Mouse (Mus musculus) brain, embryonic 14.5 days (tissue): ENCODE results near the gene Sat1. TPM values are rescaled to one million over a fixed set of nuclear protein-coding genes. Genes with fewer than 3 reads are reported as not detected.
"Not testable (repeated sequence)": the region's sequence is repeated elsewhere in the genome, so short reads cannot be mapped to it uniquely, and the experiment has no call there.

ENCODE experiments used
- DNase-seq: peaks from one replicate; pipeline ENCODE4 v3.0.0-alpha.2; 2011; ENCODE audit warnings: low read depth
- CTCF ChIP-seq: fragments of 200-500 bp; IDR thresholded peaks from 2 replicates; pipeline ENCODE4 v1.5.1; 2012; ENCODE audit warnings: inconsistent platforms, mild to moderate bottlenecking, moderate library complexity, borderline replicate concordance; ENCODE audit not compliant: insufficient read depth, insufficient read length; ENCODE audit errors: extremely low read depth
- POLR2A ChIP-seq: fragments of 200-500 bp; IDR thresholded peaks from 2 replicates; pipeline ENCODE4 v1.6.1; 2012; ENCODE audit warnings: mild to moderate bottlenecking, inconsistent platforms, borderline replicate concordance; ENCODE audit not compliant: poor library complexity, insufficient read depth, insufficient read length, severe bottlenecking; ENCODE audit errors: extremely low read depth
- polyA plus RNA-seq: library from polyadenylated mRNA; depleted of rRNA; stranded (reverse); fragments of >200 nt; gene quantifications from 2 replicates; pipeline ENCODE4 v1.2.3, GENCODE M21; 2012; rRNA removed

Sat1 gene
- polyA plus RNA-seq = 31.3 and 32.9 TPM in 2 replicates

DNA sequence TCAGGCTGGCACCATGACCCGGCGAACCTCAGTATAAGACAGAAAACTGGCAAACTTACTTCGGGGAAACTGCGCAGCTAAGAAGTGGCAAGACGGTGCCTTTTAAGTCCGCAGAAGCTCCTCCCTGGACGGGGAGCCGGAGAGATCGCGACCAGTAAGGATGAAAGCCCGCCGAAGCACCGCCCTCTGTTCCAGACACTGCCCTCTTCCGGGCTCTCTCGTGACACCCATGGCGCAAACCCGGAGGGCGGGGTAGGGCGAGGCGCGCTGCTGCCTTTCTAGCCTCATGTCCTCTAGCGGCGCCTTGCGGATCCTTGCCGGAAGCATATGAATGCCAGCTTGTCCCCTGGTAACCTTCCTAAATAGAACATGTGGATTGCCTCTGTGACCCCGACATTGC lies at the start of gene Sat1:
Gene Sat1 (minus strand): TSS at position 179 of the 400 bp plus-strand sequence.
- peak; percentile 94 for DNase-seq
- TF ChIP-seq CTCF (peak; percentile 62), POLR2A (no peak)

GRCm38 (mm10) chrX:155262915-155263252 lies 46.6 kb upstream of the Sat1 start:
- TF ChIP-seq POLR2A (no peak), CTCF (no peak)
- DNase-seq = peak; percentile 13

DNA sequence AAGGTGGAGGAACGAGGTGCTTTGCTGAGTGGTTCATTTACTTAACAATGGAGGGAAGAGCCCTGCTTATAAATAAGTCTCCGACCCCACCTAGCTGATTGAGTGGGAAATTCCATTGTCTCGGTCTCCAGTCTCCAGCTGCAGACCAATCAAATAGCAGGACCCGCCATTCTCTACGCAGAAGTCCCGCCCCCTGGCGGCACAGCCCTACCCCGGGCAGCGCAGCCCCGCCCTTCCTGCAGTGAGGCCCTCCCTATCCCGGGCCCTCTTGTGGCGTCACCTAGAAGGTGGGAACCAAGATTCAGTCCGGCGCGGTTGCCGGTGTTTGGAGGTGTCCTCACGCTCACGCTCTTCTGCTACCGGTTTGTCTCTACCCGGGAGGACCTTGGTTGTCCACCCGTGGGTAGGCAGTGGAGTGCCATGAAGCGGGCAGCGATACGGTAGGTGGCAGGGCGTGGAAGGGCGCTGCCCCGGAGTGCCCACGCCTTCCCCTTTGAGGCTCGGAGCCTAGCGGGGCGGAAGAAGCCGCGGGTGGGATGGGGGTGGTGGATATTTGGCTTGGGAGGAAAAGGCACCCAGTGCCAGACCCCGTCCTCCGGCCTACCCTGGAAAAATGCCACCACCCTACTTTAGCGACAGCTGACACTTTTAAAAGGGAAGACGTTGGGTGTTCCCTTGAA lies 46.1 kb upstream of the Sat1 start, which contains the start of gene Acot9:
Gene Acot9 (plus strand): TSS at position 209 of the 680 bp plus-strand sequence.
- DNase-seq = peak; percentile 93
- TF ChIP-seq CTCF (peak; percentile 41), POLR2A (peak; percentile 64; the same call in 1 of the 2 replicates)

DNA sequence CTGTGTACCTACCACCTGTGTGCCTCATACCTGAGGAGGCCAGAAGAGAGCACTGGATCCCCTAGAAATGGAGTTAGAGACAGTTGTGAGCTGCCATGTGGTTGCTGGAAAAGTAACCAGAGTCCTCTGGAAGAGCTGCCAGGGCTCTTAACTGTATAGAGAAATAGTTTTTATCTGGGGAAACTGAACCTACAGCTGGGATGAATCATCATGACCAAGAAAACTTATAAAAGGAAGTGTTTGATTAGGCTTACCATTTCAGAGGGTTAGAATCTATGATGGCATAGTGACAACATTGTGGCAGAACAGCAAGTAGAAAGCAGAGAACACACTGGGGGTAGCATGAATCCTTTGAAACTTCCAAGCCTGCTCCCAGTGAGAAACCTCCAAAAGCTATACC lies 40.6 kb upstream of the Sat1 start:
- DNase-seq = no peak
- TF ChIP-seq POLR2A = no peak
- no peak for TF ChIP-seq CTCF

GRCm38 (mm10) chrX:155218277-155218676 lies 2.0 kb upstream of the Sat1 start:
- TF ChIP-seq POLR2A = no peak
- no peak for TF ChIP-seq CTCF
- no peak for DNase-seq

- peak; percentile 19 for DNase-seq
- TF ChIP-seq CTCF = no peak
- no peak for TF ChIP-seq POLR2A
Measured at GRCm38 (mm10) chrX:155215501-155216248, 574 bp downstream of the Sat1 start.

DNA sequence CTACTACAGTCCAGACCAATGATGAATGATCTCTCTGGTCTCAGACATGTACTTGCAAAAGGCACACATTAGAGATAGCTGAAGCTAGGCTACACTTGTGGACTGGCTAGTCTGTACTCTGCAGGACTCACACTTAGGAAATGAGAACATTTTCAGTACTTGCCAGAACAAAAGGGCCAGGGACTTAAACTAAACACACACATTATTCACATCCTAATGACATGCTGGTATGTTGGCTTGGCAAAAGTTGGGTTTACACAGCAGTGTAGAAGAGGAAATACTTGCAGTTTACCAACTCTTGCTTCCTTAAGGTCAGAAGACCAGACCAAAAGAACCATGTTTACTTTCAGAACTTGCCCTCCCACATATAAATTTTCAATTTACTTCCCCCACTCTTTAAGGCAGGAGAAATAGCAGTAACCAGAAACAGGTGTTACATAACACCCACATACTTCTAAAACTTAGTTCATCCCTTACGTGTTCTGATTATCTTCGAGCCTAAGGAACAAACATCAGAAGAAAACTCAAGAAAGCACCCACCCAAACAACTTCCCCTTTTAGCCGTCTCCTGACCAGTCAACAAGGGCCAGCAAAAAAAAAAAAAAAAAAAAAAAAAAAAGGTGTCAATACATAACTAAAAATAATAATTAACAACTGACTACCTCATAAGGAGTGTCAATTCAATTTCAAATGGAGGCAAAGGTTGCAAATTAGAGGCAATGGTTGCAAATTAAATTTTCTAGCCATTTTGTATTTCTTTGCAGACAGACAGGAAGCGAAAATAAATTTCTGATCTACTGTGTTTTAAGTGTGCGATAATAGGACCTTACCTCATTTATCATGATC lies 1.7 kb downstream of the Sat1 start:
- TF ChIP-seq CTCF (no peak), POLR2A (no peak)
- no peak for DNase-seq

DNA sequence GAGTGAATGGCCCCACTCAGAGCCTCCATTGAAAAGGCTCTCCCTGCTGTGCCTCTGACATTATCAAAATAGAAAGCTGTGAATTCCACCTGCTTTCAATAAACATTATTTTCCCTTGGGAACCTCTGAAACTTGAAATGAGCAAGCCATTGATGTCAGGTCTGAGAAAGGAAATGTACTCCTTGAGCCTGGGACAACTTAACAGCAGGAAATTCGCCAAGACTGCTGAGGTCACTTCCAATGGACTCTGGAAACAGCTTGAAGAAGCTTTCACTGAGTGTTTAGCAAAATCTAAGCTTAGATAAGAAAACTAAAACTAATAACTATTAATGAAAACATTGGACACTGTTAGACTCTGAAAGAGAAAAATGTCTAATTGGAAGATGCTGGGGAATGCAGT lies 7.6 kb downstream of the Sat1 start:
- peak; percentile 19 for DNase-seq
- TF ChIP-seq CTCF (no peak), POLR2A (no peak)

- not testable (repeated sequence) for DNase-seq
Measured at GRCm38 (mm10) chrX:155205436-155205835, 10.8 kb downstream of the Sat1 start.

DNA sequence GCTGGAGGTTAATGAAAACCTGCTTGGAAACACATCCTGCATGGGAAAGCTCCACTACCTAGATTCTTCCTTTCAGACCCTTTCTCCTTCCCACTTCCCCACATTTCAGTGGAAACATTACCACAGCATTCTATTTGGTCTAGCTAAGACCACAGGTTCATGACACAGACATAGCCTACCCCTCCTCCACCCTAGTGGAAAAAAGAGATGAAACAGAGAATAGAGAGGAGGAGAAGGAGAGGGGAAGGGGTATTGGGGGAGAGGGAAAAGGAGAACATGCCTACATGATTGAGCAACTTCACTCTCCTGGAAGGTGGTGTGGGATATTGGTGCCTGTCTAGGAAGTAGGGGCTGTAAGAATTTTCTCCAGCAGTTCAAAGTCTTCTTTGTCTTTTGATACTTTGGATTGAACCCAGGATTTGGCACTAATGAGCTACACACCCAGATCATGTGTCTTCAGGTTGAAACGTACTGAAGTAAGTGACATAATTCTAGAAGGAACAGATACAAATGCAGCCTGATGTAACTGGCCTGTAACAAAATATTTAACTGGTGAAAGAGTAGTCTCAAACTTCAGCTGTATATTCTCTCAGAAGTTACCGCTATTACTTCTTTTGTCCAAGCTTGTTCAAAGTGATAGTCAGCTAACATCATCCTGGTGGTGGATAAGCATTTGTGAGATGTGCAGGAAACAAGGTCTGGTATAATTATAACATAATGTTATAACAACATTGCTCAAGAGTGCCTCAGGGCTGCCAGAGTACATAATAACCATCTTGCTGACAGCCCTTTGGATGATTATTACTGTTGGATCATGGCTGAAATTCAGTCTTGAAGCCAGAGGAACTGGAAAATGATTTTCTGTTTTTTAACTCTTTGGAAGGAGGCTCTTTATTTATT lies 13.6 kb downstream of the Sat1 start:
- no peak for DNase-seq
- TF ChIP-seq CTCF (no peak), POLR2A (no peak)

DNA sequence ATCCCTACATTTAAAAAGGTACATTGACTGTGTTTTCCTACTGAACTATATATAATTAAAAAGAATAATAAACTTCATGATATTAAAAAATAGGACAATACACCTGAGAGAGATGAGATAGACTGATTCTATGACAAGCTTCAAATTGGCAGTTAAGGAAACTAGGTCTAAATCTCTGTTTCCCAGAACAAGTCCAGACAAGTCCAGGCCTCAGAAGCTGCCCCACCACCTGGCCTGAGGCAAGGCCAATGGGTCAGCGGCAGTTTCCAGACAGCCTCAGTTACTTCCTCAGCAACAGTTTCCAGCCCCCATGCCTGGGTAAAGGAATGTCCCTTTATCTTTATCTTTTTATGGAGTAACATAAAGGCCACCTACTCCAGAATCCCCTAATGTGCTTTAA lies 14.4 kb downstream of the Sat1 start:
- no peak for DNase-seq
- TF ChIP-seq POLR2A = no peak
- TF ChIP-seq CTCF = no peak

DNA sequence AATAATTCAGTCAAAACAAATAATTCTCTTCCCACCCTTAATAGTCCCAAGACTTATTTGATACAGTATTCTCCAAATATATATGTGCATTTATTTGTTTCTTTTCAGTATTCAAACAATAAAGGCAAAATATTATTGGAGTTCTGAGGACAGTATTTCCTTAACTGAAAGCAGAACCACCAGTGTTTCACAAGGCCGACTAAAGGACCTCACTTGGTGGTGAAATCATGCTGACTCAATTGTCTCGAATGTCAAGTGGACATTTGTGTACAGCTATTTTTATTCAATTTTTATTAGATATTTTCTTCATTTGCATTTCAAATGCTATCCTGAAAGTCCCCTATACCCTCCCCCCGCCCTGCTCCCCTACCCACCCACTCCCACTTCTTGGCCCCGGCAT lies 21.3 kb downstream of the Sat1 start:
- no peak for DNase-seq
- TF ChIP-seq POLR2A (no peak), CTCF (no peak)
